Mouse (Mus musculus) frontal cortex, postnatal 36 days (tissue): ENCODE data around the gene Zfpm1.
A peak's percentile ranks its signal among the peaks of the same experiment; 100 is the strongest.

Experiments used
- DNase-seq, 2 experiments: peaks; one replicate each; pipeline ENCODE4 v3.0.0; 2022; ENCODE audit warnings: low spot score in 2 of 2

Gene Zfpm1

GRCm38 (mm10) chr8:122345181-122346095 lies 63.5 kb downstream of the Zfpm1 start:
- DNase-seq: no peak

DNA sequence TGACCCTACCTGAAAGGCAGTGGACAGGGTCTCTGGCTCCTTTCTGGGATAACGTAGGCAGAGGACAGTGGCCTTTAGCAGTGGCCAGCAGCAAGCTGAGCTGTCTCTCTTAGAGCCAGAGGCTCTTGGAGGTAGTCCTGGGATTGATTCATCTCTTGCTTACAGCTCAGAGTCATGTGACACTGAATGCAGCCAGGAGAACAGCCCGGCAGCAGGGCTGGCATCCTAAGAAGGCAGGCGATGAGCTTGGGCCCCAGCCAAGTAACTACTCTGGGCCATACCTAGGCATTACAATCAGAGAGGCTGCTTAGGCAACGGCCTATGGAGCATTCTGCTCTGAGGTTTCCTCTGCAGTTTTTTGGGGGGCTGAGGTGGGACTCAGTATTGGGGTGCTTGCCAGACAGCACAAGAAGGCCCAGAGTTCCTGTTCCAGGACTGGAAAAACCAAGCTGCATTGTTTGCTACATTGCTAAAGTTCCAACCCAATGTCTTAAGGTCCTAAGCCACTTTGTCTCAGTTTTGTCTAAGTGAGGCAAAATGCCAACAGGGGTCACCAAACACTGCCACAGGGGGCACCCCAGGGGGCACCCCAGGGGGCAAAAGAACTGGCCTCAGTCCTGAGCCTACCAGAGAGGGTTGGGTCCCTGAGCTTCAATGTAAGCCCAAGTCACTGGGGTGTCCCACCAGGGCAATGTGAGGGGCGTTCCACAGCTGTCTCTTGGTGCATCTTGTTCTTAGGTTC lies 66.0 kb downstream of the Zfpm1 start:
- DNase-seq: peak in 1 of 2 experiments; percentile 72

GRCm38 (mm10) chr8:122349357-122350297 lies 67.7 kb downstream of the Zfpm1 start:
- DNase-seq: no peak

DNA sequence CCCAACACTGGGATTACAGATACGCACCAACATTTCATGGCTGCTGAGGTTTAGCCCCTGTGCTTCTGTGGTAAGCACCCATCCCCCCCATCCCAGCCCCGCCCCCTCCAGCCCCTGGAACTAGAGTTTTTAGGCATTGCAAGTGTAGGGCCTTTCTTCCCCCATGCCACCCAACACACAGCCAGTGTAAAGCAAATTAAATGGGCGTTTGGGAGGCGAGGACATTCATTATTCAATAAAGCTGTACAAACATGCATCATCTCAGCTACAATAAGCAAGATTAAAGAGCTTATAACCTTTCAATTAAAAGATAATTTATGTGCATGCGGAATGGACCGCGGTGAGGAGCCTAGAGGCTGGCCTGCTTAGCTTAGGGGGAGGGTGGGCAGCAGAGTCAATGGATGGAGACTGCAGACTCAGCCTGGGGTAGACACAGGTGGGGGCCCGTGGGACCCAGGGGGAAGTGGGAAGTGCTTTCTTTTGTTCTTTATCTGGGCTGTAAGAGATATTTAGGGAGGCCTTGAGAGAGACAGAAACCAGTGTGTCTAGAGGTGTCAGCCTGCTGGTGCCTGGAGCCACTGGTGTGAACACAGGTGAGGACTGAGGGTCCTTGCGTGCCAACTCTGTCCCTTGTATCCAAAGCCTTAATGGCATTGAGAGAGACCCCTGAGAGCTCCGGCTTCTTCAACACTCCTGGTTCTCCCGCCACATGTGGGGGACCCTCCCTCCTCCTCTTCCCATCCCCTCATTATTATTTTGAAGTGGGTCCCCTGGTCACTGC lies 68.6 kb downstream of the Zfpm1 start:
- no peak for DNase-seq

DNA sequence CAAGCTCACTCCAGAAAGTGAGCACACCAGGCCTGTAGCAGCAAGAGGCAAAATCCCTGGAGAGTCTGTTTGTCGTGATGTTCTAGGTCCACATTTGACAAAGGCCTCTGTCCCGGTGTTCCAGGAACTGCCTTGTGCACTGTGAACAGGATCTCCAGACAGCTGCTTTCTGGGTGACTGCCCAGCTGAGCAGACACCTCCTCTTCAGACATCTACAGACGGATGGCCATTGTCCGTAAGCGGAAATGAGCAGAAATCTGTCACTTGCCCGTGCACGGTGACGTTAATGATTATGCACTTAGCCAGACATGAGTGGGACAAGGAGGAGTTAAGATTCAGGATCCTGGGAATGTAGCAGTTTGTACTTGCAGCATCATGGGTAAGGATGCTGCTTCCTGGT lies 72.2 kb downstream of the Zfpm1 start:
- DNase-seq: no peak

GRCm38 (mm10) chr8:122355642-122356606 lies 74.0 kb downstream of the Zfpm1 start:
- peak; percentile 79 to 84 for DNase-seq

- DNase-seq: no peak
Observed at GRCm38 (mm10) chr8:122357202-122357601, 75.3 kb downstream of the Zfpm1 start.

- DNase-seq: no peak
Observed at GRCm38 (mm10) chr8:122357641-122358040, 75.7 kb downstream of the Zfpm1 start.

DNA sequence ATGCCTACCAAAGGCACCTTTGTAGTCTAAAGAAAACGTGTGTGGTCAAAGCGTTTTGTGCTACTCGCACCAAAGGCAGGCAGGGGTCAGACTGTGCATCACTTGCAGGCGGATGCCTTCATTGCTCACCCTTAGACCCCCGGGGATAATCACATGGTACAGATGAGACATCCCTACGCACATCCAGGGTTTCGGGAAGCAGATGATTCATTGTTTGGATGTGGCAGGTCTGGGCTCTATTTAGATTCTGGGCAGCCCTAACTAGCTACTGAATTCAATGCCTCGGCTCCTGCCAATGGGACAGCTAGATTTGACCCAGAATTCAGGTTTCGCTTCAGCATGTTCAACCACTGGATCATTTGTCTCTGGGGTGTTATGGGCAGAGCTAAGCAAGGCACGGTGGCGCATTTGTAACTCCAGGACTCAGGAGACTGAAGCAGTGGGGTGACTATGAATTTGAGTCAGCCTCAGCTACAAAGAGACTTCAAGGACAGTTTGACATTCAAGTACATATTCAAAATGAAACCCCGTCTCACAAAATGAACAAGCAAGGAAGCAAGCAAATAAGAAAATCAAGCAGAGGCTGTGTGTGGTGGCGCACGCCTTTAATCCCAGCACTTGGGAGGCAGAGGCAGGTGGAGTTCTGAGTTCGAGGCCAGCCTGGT lies 77.3 kb downstream of the Zfpm1 start:
- no peak for DNase-seq

DNA sequence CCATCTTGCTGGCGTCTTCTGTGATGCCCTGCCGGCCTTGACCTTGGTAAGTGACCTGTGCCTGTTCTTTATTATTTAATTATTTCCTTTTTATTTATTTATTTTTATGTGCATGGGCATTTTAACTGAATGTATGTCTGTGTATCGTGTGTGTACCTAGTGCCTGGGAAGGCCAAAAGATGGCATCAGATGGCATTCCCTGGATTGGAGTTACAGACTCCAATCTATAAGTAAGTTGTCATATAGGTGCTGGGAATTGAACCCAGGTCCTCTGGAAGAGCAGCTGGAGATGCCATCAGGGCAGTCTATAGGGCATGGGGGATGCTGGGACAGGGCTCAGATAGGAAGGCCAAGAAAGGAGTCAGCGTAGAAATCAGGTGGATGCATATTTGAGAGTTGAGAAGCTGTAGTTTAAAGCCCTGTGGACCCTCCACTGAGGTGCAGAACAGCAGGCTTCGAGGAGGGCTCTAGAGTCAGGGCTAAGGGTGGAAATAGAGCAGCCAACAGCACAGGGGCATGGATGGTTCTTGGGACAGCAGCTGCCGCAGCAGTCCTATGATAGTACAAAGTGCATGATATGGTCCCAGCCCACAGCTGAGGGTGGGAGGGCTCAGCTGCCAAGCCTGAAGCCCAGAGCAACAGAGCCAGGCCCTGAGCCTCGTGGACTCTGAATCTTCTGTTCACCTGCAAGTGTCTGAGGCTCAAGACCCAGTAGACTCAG lies 78.9 kb downstream of the Zfpm1 start, which contains the start of gene Trhr2:
Gene Trhr2 (minus strand): TSS at position 51 of the 721 bp plus-strand sequence.
- no peak for DNase-seq

DNA sequence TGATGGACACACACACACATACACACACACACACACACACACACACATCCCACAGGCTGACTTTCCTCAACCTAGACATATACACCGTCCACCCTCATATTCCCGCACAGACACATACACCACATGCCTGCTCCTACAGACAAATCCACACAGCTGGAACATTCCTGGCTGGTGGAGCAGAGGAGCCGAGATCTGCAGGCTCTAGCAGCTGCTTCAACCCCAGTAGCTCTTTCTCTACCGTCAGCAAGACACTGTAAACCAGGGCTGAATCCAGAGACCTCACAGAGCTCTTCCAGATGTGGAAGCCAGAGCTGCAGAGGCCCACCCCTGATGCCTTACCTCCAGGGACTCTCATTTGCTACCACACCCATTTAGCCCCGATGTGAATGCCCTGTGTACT lies 80.3 kb downstream of the Zfpm1 start:
- DNase-seq: no peak

DNA sequence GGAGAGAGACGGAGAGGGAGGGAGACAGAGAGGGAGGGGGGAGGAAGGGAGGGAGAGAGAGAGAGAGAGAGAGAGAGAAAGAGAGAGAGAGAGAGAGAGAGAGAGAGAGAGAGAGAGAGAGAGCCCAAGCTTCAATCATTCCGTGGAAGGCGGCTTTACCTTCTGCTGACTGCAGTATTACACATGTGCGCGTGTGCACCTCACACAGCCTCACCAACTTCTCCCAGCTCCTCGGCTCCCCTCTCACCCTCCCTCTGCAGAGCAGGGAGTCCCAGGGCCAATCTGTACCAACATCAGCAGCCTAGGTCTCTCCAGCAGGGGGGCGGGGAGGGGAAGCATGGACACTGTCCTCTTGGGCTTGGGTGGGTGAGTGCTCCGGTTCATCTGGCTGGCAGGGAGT lies 81.0 kb downstream of the Zfpm1 start:
- no peak for DNase-seq

DNA sequence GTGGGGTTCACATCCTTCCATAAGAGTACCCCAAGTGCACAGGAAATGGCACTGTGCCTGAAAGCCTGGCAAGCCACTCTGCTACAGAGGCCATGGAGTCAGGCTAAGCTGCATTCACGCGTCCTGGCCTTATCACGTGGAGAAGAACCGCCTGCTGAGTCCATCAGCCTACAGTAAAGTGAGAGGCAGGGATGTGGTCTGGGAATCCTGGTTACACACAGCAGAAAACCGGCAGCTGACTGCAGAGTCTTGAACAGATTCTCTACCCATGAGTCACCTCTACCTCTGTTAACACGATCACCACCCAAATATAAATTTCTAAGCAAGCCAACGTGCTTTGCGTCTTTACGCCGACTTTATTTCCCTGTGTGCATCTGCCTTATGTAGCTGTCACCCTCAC lies 86.6 kb downstream of the Zfpm1 start:
- no peak for DNase-seq

DNA sequence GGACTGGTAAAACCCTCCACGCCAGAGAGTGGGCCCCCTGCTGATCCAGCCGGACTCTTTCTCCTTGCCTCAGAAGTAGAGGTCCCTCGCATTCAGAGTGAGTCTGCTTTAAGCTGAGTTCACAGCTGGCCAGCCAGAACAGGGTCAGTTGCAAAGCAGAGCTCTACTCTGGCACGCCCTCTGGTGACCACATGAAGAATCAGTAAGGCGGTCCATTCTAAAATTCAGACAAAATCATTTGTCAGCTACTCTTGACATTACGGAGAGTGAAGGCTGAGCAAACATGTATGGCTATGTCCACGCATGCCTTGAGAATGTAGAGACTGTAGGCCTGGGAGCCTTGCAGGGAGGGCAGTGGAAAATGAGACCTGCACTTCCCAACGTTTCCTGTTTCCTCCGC lies 87.7 kb downstream of the Zfpm1 start:
- DNase-seq: peak in 1 of 2 experiments; percentile 71

GRCm38 (mm10) chr8:122371706-122372105 lies 89.8 kb downstream of the Zfpm1 start:
- no peak for DNase-seq

DNA sequence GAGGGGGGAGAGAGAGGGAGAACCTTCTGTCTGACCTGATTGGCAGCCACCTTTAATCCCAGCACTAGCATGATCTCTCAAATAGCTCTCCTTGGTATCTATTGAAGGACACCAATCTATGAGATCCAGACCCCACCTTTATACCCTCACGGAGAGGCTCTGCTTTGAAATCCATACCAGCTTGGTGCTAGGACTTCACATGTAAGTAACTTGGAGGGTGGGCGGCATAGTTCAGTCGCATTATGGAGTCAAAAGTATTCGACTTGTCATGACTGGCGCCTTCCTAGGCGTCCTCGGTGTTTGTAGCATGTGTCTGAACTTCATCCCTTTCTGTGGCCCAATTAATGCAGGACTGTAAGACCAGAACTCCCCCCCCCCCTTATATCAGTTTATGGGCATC lies 93.4 kb downstream of the Zfpm1 start:
- DNase-seq: no peak

DNA sequence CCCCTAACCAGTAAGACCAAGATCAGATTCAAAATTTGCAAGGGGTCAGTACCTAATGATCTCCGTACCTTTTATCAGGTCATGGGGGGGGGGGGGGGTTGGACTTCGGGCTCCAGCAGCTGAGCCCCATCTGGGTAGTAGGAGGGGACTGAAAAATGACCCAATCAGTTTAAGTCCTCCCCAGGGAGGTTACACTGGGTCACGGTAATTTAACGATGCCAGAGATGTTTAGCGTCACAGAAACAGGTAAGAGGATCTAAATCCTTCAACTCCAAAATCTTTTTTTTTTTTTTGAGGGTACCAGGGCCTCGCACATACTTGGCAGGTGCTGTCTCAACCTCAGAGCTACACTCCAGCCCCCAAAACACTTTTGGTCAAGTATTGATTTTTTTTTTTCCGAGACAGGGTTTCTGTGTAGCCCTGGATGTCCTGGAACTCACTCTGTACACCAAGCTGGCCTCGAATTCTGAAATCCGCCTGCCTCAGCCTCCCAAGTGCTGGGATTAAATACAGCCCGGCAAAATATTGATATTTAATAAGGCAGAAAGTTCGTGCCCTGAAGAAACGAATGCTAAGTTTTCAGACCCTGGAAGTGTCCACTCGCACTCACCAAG lies 93.9 kb downstream of the Zfpm1 start:
- DNase-seq: no peak
